Mouse (Mus musculus) adrenal gland, postnatal 36 days (tissue): ENCODE measurements around the gene Gmfb. TPM values are rescaled to one million over a fixed set of nuclear protein-coding genes. Genes with fewer than 3 reads are reported as not detected.

Source experiments
- DNase-seq, 2 experiments: peaks; one replicate each; pipeline ENCODE4 v3.0.0; 2021; ENCODE audit warnings: mixed read lengths in 1 of 2
- total RNA-seq, 2 experiments: library from RNA; stranded (reverse); gene quantifications; 2 replicates each; pipeline ENCODE4 v1.2.3; 2021

The Gmfb gene
- total RNA-seq, 2 experiments from 2014 or later, result 126 TPM

DNA sequence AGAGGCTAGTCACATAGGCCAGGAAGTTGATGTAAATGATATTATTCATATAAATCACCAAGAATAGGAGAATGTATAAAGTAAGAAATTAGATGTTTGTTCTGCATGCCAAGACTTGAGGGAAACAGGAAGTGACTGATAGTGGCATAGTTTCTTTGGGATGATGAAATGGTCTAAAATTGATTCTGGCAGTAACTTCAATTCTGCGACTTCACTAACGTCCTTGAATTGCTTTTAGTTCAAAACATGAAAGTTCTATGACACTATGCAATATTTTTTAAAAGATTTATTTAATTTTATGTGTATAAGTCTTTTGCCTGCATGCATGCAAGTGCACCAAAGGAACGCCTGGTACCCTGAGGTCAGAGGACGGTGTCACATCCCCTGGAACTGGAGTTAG lies 18.8 kb downstream of the Gmfb start:
- DNase-seq, result no peak

- DNase-seq, result peak in 1 of 2 experiments; percentile 22
Observed at GRCm38 (mm10) chr14:46800684-46801345, 21.2 kb downstream of the Gmfb start.

GRCm38 (mm10) chr14:46794157-46794556 lies 27.9 kb downstream of the Gmfb start:
- DNase-seq, result peak; percentile 51 to 62

DNA sequence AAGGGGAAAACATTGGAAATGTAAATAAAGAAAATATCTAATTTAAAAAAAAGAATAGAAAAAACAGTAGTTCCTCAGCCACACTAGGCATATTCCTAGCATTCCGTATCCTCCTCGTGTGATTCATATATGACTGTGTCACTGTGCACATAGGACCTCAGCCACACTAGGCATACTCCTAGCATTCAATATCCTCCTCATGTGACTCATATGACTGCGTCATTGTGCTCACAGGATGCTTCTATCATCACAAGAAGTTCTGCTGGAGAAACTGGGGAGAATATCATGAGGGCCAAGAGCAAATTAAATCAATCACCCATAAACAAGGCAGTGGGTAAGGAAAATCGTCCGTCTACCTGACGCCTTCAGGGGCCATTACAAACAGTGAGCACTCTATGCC lies 31.3 kb downstream of the Gmfb start:
- no peak for DNase-seq

GRCm38 (mm10) chr14:46790303-46790702 lies 31.7 kb downstream of the Gmfb start:
- no peak for DNase-seq

- DNase-seq, result peak in 1 of 2 experiments; percentile 45
Observed at GRCm38 (mm10) chr14:46788505-46788901, 33.5 kb downstream of the Gmfb start.

- DNase-seq, result peak; percentile 94 to 95
Observed at GRCm38 (mm10) chr14:46787787-46788504, 34.1 kb downstream of the Gmfb start, which contains the start of gene Cnih1. Gene Cnih1, minus strand, starts transcription at chr14:46788411.

DNA sequence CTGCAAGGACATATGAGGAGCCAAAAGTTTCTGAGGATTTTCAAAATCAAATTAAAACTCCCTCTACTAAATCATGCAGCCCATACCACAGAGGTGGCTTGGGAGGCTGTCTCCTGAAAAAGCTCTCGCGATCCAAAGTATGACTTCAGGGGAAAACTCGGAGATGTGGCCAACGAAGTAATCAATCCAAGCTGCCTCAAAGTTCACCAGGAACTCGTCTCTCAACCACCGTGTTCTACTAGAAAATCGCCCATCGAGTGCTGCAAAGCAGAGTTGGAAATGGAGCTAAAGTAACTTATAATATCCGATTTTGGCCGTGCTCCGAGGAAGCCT lies 34.6 kb downstream of the Gmfb start:
- no peak for DNase-seq

DNA sequence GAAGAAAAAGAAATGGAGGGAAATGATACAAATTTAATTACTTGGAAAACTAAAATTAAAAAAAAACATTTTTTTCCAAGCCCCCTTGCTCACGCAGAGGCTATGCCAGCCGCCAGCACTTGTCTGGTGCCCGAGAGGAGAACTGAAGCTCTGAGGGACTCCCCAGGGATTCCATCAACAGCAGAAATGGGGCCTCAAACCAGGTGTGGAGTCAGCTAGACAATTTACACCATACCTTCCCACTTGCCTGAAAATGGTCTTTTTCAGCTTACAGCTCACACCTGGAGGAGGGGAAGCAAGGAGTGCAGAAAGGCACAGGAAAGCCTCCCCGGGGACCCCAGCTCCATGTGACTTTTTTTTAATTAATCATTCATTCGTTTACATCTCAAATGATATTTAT lies 36.8 kb downstream of the Gmfb start:
- DNase-seq, result no peak

GRCm38 (mm10) chr14:46783327-46783926 lies 38.6 kb downstream of the Gmfb start:
- DNase-seq, result no peak

GRCm38 (mm10) chr14:46782187-46782828 lies 39.7 kb downstream of the Gmfb start:
- DNase-seq, result no peak

DNA sequence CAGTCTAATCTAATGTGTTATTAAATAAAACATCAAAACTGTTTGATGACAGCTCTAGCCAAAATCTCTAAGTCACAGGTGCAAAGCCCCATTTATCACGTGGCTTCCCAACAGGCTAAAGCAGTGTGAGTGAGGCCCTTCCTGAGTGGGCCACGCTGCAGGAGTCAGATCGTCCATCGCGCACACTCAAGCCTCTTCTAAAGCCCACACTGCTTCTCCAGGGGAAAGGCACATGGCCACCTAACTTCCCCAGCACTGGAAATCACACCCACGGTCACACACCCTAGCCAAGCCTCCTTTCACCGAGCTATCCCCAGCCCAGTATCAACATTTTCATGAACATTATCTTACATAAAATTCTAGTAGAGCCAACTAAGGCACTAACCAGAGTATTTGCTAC lies 41.0 kb downstream of the Gmfb start:
- no peak for DNase-seq

GRCm38 (mm10) chr14:46779217-46779616 lies 42.8 kb downstream of the Gmfb start:
- DNase-seq, result no peak

GRCm38 (mm10) chr14:46778756-46779155 lies 43.3 kb downstream of the Gmfb start:
- DNase-seq, result no peak

GRCm38 (mm10) chr14:46770036-46770435 lies 52.0 kb downstream of the Gmfb start:
- no peak for DNase-seq

GRCm38 (mm10) chr14:46767116-46767515 lies 54.9 kb downstream of the Gmfb start:
- DNase-seq, result no peak

DNA sequence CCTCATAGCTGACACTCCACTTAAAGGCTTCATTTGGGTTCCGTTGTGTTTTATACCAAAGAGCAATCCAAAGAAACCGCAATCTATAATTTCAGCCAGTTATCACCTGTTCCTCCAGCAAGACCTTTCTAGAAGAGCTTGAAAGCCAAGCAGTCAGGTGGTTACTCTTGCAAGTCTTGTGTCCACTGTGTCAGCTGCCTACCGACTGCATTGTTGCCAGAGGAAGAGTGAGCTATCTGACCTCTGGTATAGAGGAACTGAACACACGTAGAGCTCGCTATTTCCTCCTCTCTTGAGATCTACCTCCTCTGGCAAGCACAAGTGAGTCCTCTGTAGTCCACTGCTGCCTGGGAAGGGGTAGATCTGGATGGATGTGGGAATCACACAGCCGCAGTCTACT lies 60.9 kb downstream of the Gmfb start:
- DNase-seq, result no peak

GRCm38 (mm10) chr14:46760355-46761029 lies 61.5 kb downstream of the Gmfb start, which contains the start of gene Cdkn3:
Gene Cdkn3, plus strand, starts transcription at chr14:46760541.
- peak; percentile 95 for DNase-seq

DNA sequence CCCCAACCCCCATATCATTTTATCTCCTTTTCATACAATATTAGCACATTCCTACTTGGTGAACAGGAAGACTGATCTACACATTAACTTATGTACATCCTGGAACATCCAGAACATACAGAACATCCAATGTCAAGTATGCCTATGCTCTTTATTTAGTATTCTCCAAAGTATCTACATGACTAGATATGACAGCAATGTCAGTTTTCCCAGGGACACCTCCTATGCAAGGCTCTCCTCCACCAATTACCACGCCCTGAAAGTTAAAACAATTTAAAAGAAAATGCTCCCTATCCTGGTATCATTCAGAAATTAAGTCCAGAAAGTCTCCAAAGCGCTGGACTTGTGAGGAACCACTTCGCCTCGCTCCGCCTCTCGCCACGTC lies 62.1 kb downstream of the Gmfb start:
- DNase-seq, result no peak
